Mouse (Mus musculus) olfactory bulb, adult 2 months (tissue): ENCODE measurements around the gene Emp1. TPM values are rescaled to one million over a fixed set of nuclear protein-coding genes. Genes with fewer than 3 reads are reported as not detected.

Experiments
- H3K27ac ChIP-seq: fragments of 200-500 bp; 2 replicates; pipeline ENCODE4 v1.5.1; 2012; ENCODE audit warnings: low read depth, low read length; ENCODE audit not compliant: insufficient read depth
- H3K4me1 ChIP-seq: fragments of 200-500 bp; 2 replicates; pipeline ENCODE4 v1.6.1; 2012; ENCODE audit warnings: low read length; ENCODE audit not compliant: control insufficient read depth, insufficient read depth
- H3K4me3 ChIP-seq: fragments of 200-500 bp; 2 replicates; pipeline ENCODE4 v1.5.1; 2012; ENCODE audit warnings: mild to moderate bottlenecking, low read depth, low read length, moderate library complexity; ENCODE audit not compliant: insufficient read depth
- CTCF ChIP-seq: fragments of 200-500 bp; IDR thresholded peaks from 2 replicates; pipeline ENCODE4 v1.5.1; 2012; ENCODE audit warnings: low read depth, mild to moderate bottlenecking, low read length, moderate library complexity; ENCODE audit not compliant: insufficient read depth
- POLR2A ChIP-seq: fragments of 200-500 bp; IDR thresholded peaks from 2 replicates; pipeline ENCODE4 v1.6.1; 2012; ENCODE audit warnings: mild to moderate bottlenecking, low read depth, low read length, moderate library complexity; ENCODE audit not compliant: insufficient read depth
- WGBS: fragments of 180-500 bp; shearing (Covaris S2); methylation state at CpG from one replicate; pipeline ENCODE4 v1.1.7; 2018; 5-methylcytosine and 5-hydroxymethylcytosine counted together
- polyA plus RNA-seq: library from polyadenylated mRNA; stranded (reverse); fragments of >200 nt; gene quantifications from 2 replicates; pipeline ENCODE4 v1.2.4, GENCODE M21; 2012; ENCODE audit warnings: low replicate concordance; ENCODE audit not compliant: missing spikeins, insufficient read depth, insufficient read length

The Emp1 gene
- polyA plus RNA-seq, 1 experiment, result not detected

- TF ChIP-seq POLR2A (no peak), CTCF (no peak)
Measured at GRCm38 (mm10) chr6:135418223-135418824, 56.0 kb downstream of the Emp1 start.

GRCm38 (mm10) chr6:135428246-135428645 is 65.9 kb downstream of the Emp1 start:
- TF ChIP-seq CTCF, result no peak
- TF ChIP-seq POLR2A, result no peak
- WGBS, result 80% methylated on average over 2 of the region's 2 CpGs
- Histone ChIP-seq H3K4me3 (no peak overlapping the region), H3K4me1 (no peaks in the 10 kb centered on the region), H3K27ac (no peak overlapping the region)

More at GRCm38 (mm10) chr6:135418223-135418824, 56.0 kb downstream of the Emp1 start:
- 78% methylated on average over 8 of the region's 8 CpGs for WGBS
- Histone ChIP-seq H3K4me3 (no peak overlapping the region), H3K27ac (no peak overlapping the region), H3K4me1 (no peaks in the 10 kb centered on the region)

- no peak for TF ChIP-seq POLR2A
- no peak for TF ChIP-seq CTCF
- 67% methylated on average over 8 of the region's 8 CpGs for WGBS
- Histone ChIP-seq H3K27ac (no peak overlapping the region), H3K4me3 (no peak overlapping the region), H3K4me1 (no peaks in the 10 kb centered on the region)
Measured at GRCm38 (mm10) chr6:135429268-135429909, 67.0 kb downstream of the Emp1 start.

GRCm38 (mm10) chr6:135430441-135430970 is 68.2 kb downstream of the Emp1 start:
- no peak overlapping the region for H3K27ac ChIP-seq
- H3K4me3 ChIP-seq, result no peak overlapping the region
- no peak for TF ChIP-seq CTCF
- no peak for TF ChIP-seq POLR2A
- no peaks in the 10 kb centered on the region for H3K4me1 ChIP-seq
- WGBS, result 89% methylated on average over 8 of the region's 8 CpGs

Other genes starting within 250 kb of the Emp1 start
- not detected in 2 replicates for gene Gprc5d, start 244.3 kb upstream of the Emp1 start, polyA plus RNA-seq
- gene Fam234b, start 164.6 kb upstream of the Emp1 start, polyA plus RNA-seq, result 357 TPM in 1 of 2 replicates, not detected in the other
- not detected in 2 replicates for gene Hebp1, start 164.5 kb upstream of the Emp1 start, polyA plus RNA-seq
- not detected in 2 replicates for gene Gsg1, start 108.2 kb upstream of the Emp1 start, polyA plus RNA-seq
- not detected in 2 replicates for gene Pbp2, start 52.1 kb upstream of the Emp1 start, polyA plus RNA-seq